Mouse (Mus musculus) heart, postnatal 0 days (tissue): ENCODE measurements around the gene Ell. TPM values are rescaled to one million over a fixed set of nuclear protein-coding genes. Genes with fewer than 3 reads are reported as not detected.

Experiments used
- ATAC-seq: fragments of 200-750 bp; cut with Nextera tagmentation; 2 replicates; pipeline ENCODE4 v1.8.0; 2017; ENCODE audit warnings: low read depth, moderate number of reproducible peaks, moderate library complexity; ENCODE audit not compliant: insufficient read depth
- DNase-seq: peaks from one replicate; pipeline ENCODE4 v3.0.0-alpha.2; 2016; ENCODE audit warnings: low spot score
- H3K27ac ChIP-seq: fragments of 300-500 bp; sonication (generic); 2 replicates; pipeline ENCODE4 v1.5.1; 2014; ENCODE audit warnings: low read depth, mild to moderate bottlenecking
- H3K27me3 ChIP-seq: fragments of 300-500 bp; sonication (generic); 2 replicates; pipeline ENCODE4 v1.6.1; 2014; ENCODE audit warnings: low read length, mixed read lengths; ENCODE audit not compliant: control insufficient read depth, insufficient read depth
- H3K36me3 ChIP-seq: fragments of 300-500 bp; sonication (generic); replicated peaks from 2 replicates; pipeline ENCODE4 v1.6.1; 2014; ENCODE audit warnings: low read length, mixed read lengths; ENCODE audit not compliant: control insufficient read depth, insufficient read depth
- H3K4me1 ChIP-seq: fragments of 300-500 bp; sonication (generic); 2 replicates; pipeline ENCODE4 v1.6.1; 2014; ENCODE audit warnings: antibody characterized with exemption; ENCODE audit not compliant: control insufficient read depth, insufficient read depth
- H3K4me2 ChIP-seq: fragments of 300-500 bp; sonication (generic); 2 replicates; pipeline ENCODE4 v1.6.1; 2014; ENCODE audit warnings: low read depth, mild to moderate bottlenecking, low read length, moderate library complexity
- H3K4me3 ChIP-seq: fragments of 300-500 bp; sonication (generic); 2 replicates; pipeline ENCODE4 v1.5.1; 2014; ENCODE audit warnings: low read depth, low read length
- H3K9ac ChIP-seq: fragments of 300-500 bp; sonication (generic); replicated peaks from 2 replicates; pipeline ENCODE4 v1.6.1; 2014; ENCODE audit warnings: low read depth, low read length, mixed read lengths
- H3K9me3 ChIP-seq: fragments of 300-500 bp; sonication (generic); replicated peaks from 2 replicates; pipeline ENCODE4 v1.6.1; 2016; ENCODE audit warnings: low read length; ENCODE audit not compliant: control insufficient read depth
- CTCF ChIP-seq: IDR thresholded peaks from 2 replicates; pipeline ENCODE4 v1.5.1; 2016; ENCODE audit warnings: antibody characterized with exemption, control low read depth, low read depth
- EP300 ChIP-seq: IDR thresholded peaks from 2 replicates; pipeline ENCODE4 v1.6.1; 2016; ENCODE audit warnings: antibody characterized with exemption, low read depth
- WGBS: fragments of 180-500 bp; shearing (Covaris S2); extraction: QIAGEN DNeasy Blood & Tissue Kit; methylation state at CpG from one replicate; pipeline ENCODE4 v1.1.7; 2014; 5-methylcytosine and 5-hydroxymethylcytosine counted together
- polyA plus RNA-seq: library from polyadenylated mRNA; unstranded; fragments of >200 nt; fragmentation: Nextera tagmentation; extraction: Ambion mirVana; gene quantifications from 2 replicates; pipeline ENCODE4 v1.2.1, GENCODE M21; 2015
- total RNA-seq: library from RNA; depleted of rRNA; stranded (reverse); fragments of >200 nt; gene quantifications from 2 replicates; pipeline ENCODE4 v1.2.3, GENCODE M21; 2014; ENCODE audit warnings: low replicate concordance

Ell gene
- total and polyA plus RNA-seq, 2 experiments from 2014 or later, result 7.3 to 9.1 TPM

DNA sequence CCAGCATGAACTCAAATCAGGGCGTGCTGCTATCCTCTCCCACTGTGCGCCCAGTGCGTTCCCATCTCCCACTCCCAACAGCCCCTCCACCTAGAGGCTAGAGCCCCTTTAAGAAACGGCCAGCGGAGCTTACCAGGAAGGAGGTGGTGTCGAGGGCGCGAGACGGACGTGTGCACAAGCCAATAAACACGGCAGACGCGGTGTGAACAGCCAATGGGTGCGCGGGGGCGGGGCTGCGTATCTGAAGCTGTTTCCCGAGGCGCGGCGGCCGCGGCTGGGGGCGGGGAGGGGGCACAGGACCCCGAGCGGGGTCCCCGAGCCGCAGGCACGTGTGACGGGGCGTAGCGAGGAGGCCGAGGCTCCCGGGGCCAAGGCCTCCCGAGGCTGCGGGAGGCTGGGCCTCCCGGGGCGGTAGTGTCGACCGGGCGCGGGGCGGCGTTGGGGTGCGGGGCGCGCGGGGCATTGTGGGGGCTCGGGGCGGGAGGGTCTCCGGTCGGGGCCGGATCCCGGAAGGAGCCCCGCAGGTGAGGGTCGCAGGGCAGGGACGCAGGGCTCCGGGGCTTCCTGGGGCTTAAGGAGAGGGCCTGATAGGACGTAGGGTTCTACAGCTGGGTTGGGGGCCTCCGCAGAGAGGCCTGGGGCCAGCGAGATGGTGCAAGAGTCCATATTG lies 11.6 kb upstream of the Ell start, which contains the start of the genes Fkbp8 and Kxd1:
Fkbp8 (plus strand) TSS at position 213 of the 670 bp plus-strand sequence.
Kxd1 (minus strand) TSS at position 445 of the 670 bp plus-strand sequence.
- TF ChIP-seq CTCF, result no peak
- peak; percentile 55; the same call in 1 of the 2 replicates for TF ChIP-seq EP300
- WGBS, result under 1% methylated on average over 55 of the region's 61 CpGs
- Histone ChIP-seq H3K27ac (peak within 1 kb of the TSS; percentile 86), H3K36me3 (peaks cover 31% of the 10 kb centered on the region), H3K9ac (peak within 1 kb of the TSS; percentile 95), H3K4me3 (peak within 1 kb of the TSS; percentile 96), H3K4me1 (peaks cover 13% of the 10 kb centered on the region), H3K9me3 (no peaks in the 10 kb centered on the region), H3K4me2 (peak within 1 kb of the TSS; percentile 78), H3K27me3 (no peaks in the 10 kb centered on the region)
- DNase-seq (peak; percentile 92), ATAC-seq (peak; percentile 90)

DNA sequence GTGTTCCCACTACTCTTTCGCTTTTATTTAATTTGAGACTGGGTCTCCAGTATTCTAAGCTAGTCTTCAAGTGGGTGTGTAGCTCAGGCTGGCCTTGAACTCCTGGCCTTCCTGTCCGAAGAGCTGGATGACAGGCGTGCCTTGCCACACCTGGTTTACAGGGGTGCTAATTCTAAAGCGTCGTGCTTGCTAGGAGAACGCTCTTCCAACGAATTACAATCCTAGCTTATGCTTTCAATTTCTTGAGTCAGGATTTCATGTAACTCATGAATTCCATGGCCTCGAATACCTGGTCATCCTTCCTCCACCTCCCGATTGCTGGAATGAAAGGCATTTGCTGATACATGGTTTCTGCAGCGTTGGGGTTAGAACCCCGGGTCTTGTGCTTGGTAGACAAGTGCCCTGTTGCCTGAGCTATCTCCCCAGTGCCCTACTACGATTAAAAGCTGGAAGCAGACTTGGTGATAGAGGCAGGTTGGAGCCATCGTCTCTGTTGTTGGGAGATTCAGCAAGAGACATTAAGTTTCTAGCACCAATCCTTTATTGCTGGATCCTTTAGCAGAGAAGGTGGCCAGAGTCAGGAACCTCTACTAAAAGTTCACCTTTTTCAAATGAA lies 11.0 kb upstream of the Ell start:
- Histone ChIP-seq H3K27me3 (no peaks in the 10 kb centered on the region), H3K4me1 (peaks cover 12% of the 10 kb centered on the region), H3K27ac (peak overlapping the region; percentile 86), H3K36me3 (peaks cover 36% of the 10 kb centered on the region), H3K4me3 (peak overlapping the region; percentile 96), H3K9me3 (no peaks in the 10 kb centered on the region), H3K4me2 (peak overlapping the region; percentile 78), H3K9ac (peak overlapping the region; percentile 95)
- WGBS, result 16% methylated on average over 13 of the region's 13 CpGs
- DNase-seq (no peak), ATAC-seq (no peak)
- TF ChIP-seq EP300 (no peak), CTCF (no peak)

DNA sequence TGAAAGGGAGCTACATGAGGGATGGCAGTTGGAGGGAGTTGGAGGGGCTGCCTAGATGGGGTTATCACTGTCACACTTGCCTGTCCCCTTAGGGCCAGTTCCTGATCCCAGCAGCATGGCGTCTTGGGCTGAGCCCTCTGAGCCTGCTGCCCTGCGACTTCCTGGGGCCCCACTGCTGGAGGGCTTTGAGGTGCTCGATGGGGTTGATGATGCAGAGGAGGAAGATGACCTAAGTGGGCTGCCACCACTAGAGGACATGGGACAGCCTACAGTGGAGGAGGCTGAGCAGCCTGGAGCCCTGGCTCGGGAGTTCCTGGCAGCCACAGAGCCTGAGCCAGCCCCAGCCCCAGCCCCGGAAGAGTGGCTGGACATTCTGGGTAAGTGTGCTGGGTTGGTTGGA lies 10.0 kb upstream of the Ell start:
- H3K9ac ChIP-seq, result no peak overlapping the region
- WGBS, result 63% methylated on average over 5 of the region's 5 CpGs
- H3K4me3 ChIP-seq, result no peak overlapping the region
- no peak overlapping the region for H3K27ac ChIP-seq
- ATAC-seq (no peak), DNase-seq (no peak)
- no peaks in the 10 kb centered on the region for H3K27me3 ChIP-seq
- no peak overlapping the region for H3K4me2 ChIP-seq
- TF ChIP-seq EP300 (no peak), CTCF (no peak)
- H3K4me1 ChIP-seq, result peaks cover 9% of the 10 kb centered on the region; the same call in 1 of the 2 replicates
- no peaks in the 10 kb centered on the region for H3K9me3 ChIP-seq
- H3K36me3 ChIP-seq, result peaks cover 46% of the 10 kb centered on the region

DNA sequence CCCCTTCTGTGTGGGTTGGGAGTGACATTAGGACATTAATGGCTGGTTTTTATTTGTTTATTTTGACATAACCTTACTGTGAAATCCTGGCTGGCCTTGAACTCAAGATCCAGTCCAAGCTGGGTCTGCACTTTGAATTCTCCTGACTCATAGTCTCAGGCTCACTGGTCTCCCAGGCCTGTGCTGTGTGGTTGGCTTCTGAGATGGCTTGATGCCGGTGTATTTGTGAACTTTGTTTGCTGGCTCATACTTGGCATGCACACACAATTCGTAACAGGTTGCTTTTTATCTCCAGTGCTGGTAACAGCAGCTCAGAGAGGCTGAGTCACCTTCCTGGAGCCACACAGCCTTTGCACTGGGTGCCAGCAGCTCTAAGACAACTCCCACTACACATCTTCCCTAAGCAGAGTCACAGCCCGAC lies 9.5 kb upstream of the Ell start:
- H3K36me3 ChIP-seq, result peaks cover 51% of the 10 kb centered on the region

DNA sequence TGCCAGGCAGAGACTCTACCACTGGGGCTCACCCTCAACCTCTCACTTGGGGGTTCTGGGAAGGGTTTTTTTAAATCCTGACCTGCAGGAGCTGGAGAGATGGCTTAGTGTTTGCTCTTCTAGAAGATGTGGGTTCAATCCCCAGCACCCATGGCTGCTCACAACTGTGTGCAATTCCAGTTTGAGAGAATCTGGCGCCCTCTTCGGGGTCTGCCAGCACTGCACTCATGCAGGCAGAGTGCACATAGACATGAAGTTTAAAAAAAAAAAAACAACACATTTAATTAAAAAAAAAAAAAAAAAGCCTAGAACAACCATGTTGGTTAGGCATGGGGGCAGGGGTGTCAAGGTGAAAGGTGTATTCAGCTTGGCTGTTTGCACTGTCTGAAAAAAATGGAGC lies 8.9 kb upstream of the Ell start:
- WGBS, result 90% methylated on average over 2 of the region's 2 CpGs
- H3K36me3 ChIP-seq, result peaks cover 57% of the 10 kb centered on the region
- H3K4me1 ChIP-seq, result peaks cover 9% of the 10 kb centered on the region; the same call in 1 of the 2 replicates
- no peaks in the 10 kb centered on the region for H3K27me3 ChIP-seq
- H3K9me3 ChIP-seq, result no peaks in the 10 kb centered on the region
- H3K27ac ChIP-seq, result no peak overlapping the region
- H3K4me2 ChIP-seq, result no peak overlapping the region
- H3K4me3 ChIP-seq, result no peak overlapping the region
- ATAC-seq (no peak), DNase-seq (no peak)
- TF ChIP-seq EP300, result no peak
- no peak for TF ChIP-seq CTCF
- no peak overlapping the region for H3K9ac ChIP-seq

More for the DNA sequence above, 9.5 kb upstream of the Ell start:
- Histone ChIP-seq H3K9me3 (no peaks in the 10 kb centered on the region), H3K4me3 (no peak overlapping the region), H3K27ac (no peak overlapping the region), H3K4me1 (peaks cover 9% of the 10 kb centered on the region; the same call in 1 of the 2 replicates), H3K27me3 (no peaks in the 10 kb centered on the region), H3K4me2 (no peak overlapping the region), H3K9ac (no peak overlapping the region)
- DNase-seq (no peak), ATAC-seq (no peak)
- TF ChIP-seq EP300, result no peak
- TF ChIP-seq CTCF, result no peak
- WGBS, result 90% methylated on average over 3 of the region's 3 CpGs
